Mouse (Mus musculus) embryonic fibroblast, embryonic 13.5 days (primary cell): ENCODE measurements around the gene Nkd1.

Experiments
- CTCF ChIP-seq: IDR thresholded peaks from 2 replicates; pipeline ENCODE4 v1.5.1; 2011; ENCODE audit warnings: mild to moderate bottlenecking, control low read depth, low read length, moderate library complexity, borderline replicate concordance; ENCODE audit not compliant: insufficient read depth
- POLR2A ChIP-seq: IDR thresholded peaks from 2 replicates; pipeline ENCODE4 v1.6.1; 2011; ENCODE audit warnings: low read depth, mild to moderate bottlenecking, control low read depth, low read length, moderate library complexity

GRCm38 (mm10) chr8:88488391-88488829 is 32.7 kb upstream of the Nkd1 start:
- TF ChIP-seq CTCF (no peak), POLR2A (no peak)
